Mouse (Mus musculus): ENCODE measurements at regions not wholly inside any gene's neighbourhood (a gene's known extent, or its start where the extent isn't known, plus 50 kb on each side); places are given as distances from the start of the nearest gene placed in this dataset.

GRCm38 (mm10) chr6:117416461-117416860, 248.1 kb downstream of the Cxcl12 start:
- no peak for ATAC-seq (replicated peaks; ENCODE audit: low FRiP score, low read depth)
- DNase-seq (ENCODE audit: low spot score), result no peak
- WGBS, result 63% methylated on average over 5 of the region's 5 CpGs

GRCm38 (mm10) chr6:117422846-117423573, 254.7 kb downstream of the Cxcl12 start:
- H3K4me2 ChIP-seq (ENCODE audit: low read length), result no peak overlapping the region
- ATAC-seq (replicated peaks; ENCODE audit: low FRiP score, low read depth), result no peak
- no peak overlapping the region for H3K27ac ChIP-seq
- WGBS, result 67% methylated on average over 10 of the region's 10 CpGs
- no peaks in the 10 kb centered on the region for H3K9me3 ChIP-seq (replicated peaks; ENCODE audit: low read length)
- no peaks in the 10 kb centered on the region for H3K27me3 ChIP-seq (ENCODE audit: insufficient read depth, low read length)
- no peak for TF ChIP-seq CTCF (IDR thresholded peaks at IDR 0.05; ENCODE audit: low read depth)
- H3K4me3 ChIP-seq (replicated peaks; ENCODE audit: low read depth, low read length), result no peak overlapping the region
- no peak overlapping the region for H3K9ac ChIP-seq (ENCODE audit: low read depth, low read length)
- H3K36me3 ChIP-seq (ENCODE audit: insufficient read depth, low read length), result no peaks in the 10 kb centered on the region
- peaks cover 10% of the 10 kb centered on the region for H3K4me1 ChIP-seq (replicated peaks; ENCODE audit: insufficient read depth, low read length)
- DNase-seq (ENCODE audit: low spot score), result no peak

More at GRCm38 (mm10) chr6:117416461-117416860, 248.1 kb downstream of the Cxcl12 start:
- Histone ChIP-seq H3K4me1 (replicated peaks; ENCODE audit: insufficient read depth, low read length) (no peaks in the 10 kb centered on the region), H3K36me3 (ENCODE audit: insufficient read depth, low read length) (no peaks in the 10 kb centered on the region), H3K9ac (ENCODE audit: low read depth, low read length) (no peak overlapping the region), H3K4me3 (replicated peaks; ENCODE audit: low read depth, low read length) (no peak overlapping the region), H3K9me3 (replicated peaks; ENCODE audit: low read length) (no peaks in the 10 kb centered on the region), H3K4me2 (ENCODE audit: low read length) (no peak overlapping the region), H3K27ac (no peak overlapping the region), H3K27me3 (ENCODE audit: insufficient read depth, low read length) (no peaks in the 10 kb centered on the region)
- no peak; the same call in 1 of the 2 replicates for TF ChIP-seq CTCF (IDR thresholded peaks at IDR 0.05; ENCODE audit: low read depth)

GRCm38 (mm10) chr6:117426363-117426762, 258.0 kb downstream of the Cxcl12 start:
- no peak for ATAC-seq (replicated peaks; ENCODE audit: low FRiP score, low read depth)

GRCm38 (mm10) chr6:117427351-117428142, 259.2 kb downstream of the Cxcl12 start:
- no peaks in the 10 kb centered on the region for H3K27me3 ChIP-seq (ENCODE audit: insufficient read depth, low read length)
- no peaks in the 10 kb centered on the region for H3K9me3 ChIP-seq (replicated peaks; ENCODE audit: low read length)
- DNase-seq (ENCODE audit: low spot score) (peak; percentile 45), ATAC-seq (replicated peaks; ENCODE audit: low FRiP score, low read depth) (no peak)
- H3K27ac ChIP-seq, result no peak overlapping the region
- no peaks in the 10 kb centered on the region for H3K36me3 ChIP-seq (ENCODE audit: insufficient read depth, low read length)
- TF ChIP-seq CTCF (IDR thresholded peaks at IDR 0.05; ENCODE audit: low read depth), result no peak
- peak overlapping the region; percentile 23; the same call in 1 of the 2 replicates for H3K4me2 ChIP-seq (ENCODE audit: low read length)
- 19% methylated on average over 12 of the region's 12 CpGs for WGBS
- H3K4me1 ChIP-seq (replicated peaks; ENCODE audit: insufficient read depth, low read length), result peaks cover 16% of the 10 kb centered on the region
- no peak overlapping the region for H3K9ac ChIP-seq (ENCODE audit: low read depth, low read length)
- H3K4me3 ChIP-seq (replicated peaks; ENCODE audit: low read depth, low read length), result no peak overlapping the region

More at GRCm38 (mm10) chr6:117426363-117426762, 258.0 kb downstream of the Cxcl12 start:
- no peak overlapping the region for H3K4me3 ChIP-seq (replicated peaks; ENCODE audit: low read depth, low read length)
- no peaks in the 10 kb centered on the region for H3K9me3 ChIP-seq (replicated peaks; ENCODE audit: low read length)
- no peak overlapping the region for H3K27ac ChIP-seq
- H3K27me3 ChIP-seq (ENCODE audit: insufficient read depth, low read length), result no peaks in the 10 kb centered on the region
- no peak for TF ChIP-seq CTCF (IDR thresholded peaks at IDR 0.05; ENCODE audit: low read depth)
- H3K36me3 ChIP-seq (ENCODE audit: insufficient read depth, low read length), result no peaks in the 10 kb centered on the region
- no peak overlapping the region for H3K9ac ChIP-seq (ENCODE audit: low read depth, low read length)
- 94% methylated on average over 5 of the region's 5 CpGs for WGBS
- H3K4me1 ChIP-seq (replicated peaks; ENCODE audit: insufficient read depth, low read length), result peaks cover 11% of the 10 kb centered on the region
- no peak for DNase-seq (ENCODE audit: low spot score)
- H3K4me2 ChIP-seq (ENCODE audit: low read length), result no peak overlapping the region

- H3K4me2 ChIP-seq (ENCODE audit: low read length), result no peak overlapping the region
- H3K27ac ChIP-seq, result no peak overlapping the region
- H3K4me1 ChIP-seq (replicated peaks; ENCODE audit: insufficient read depth, low read length), result peaks cover 16% of the 10 kb centered on the region
- TF ChIP-seq CTCF (IDR thresholded peaks at IDR 0.05; ENCODE audit: low read depth), result no peak
- no peak for ATAC-seq (replicated peaks; ENCODE audit: low FRiP score, low read depth)
- no peaks in the 10 kb centered on the region for H3K36me3 ChIP-seq (ENCODE audit: insufficient read depth, low read length)
- WGBS, result 81% methylated on average over 11 of the region's 11 CpGs
- H3K27me3 ChIP-seq (ENCODE audit: insufficient read depth, low read length), result no peaks in the 10 kb centered on the region
- no peak overlapping the region for H3K9ac ChIP-seq (ENCODE audit: low read depth, low read length)
- H3K9me3 ChIP-seq (replicated peaks; ENCODE audit: low read length), result no peaks in the 10 kb centered on the region
- DNase-seq (ENCODE audit: low spot score), result no peak
- H3K4me3 ChIP-seq (replicated peaks; ENCODE audit: low read depth, low read length), result no peak overlapping the region
These were observed 260.1 kb downstream of the Cxcl12 start for GRCm38 (mm10) chr6:117428441-117428840.

- Histone ChIP-seq H3K9ac (ENCODE audit: low read depth, low read length) (no peak overlapping the region), H3K4me1 (replicated peaks; ENCODE audit: insufficient read depth, low read length) (peaks cover 16% of the 10 kb centered on the region), H3K9me3 (replicated peaks; ENCODE audit: low read length) (no peaks in the 10 kb centered on the region), H3K36me3 (ENCODE audit: insufficient read depth, low read length) (no peaks in the 10 kb centered on the region), H3K27me3 (ENCODE audit: insufficient read depth, low read length) (no peaks in the 10 kb centered on the region), H3K4me2 (ENCODE audit: low read length) (no peak overlapping the region), H3K4me3 (replicated peaks; ENCODE audit: low read depth, low read length) (no peak overlapping the region), H3K27ac (no peak overlapping the region)
- 60% methylated on average over 15 of the region's 15 CpGs for WGBS
- DNase-seq (ENCODE audit: low spot score) (peak; percentile 68), ATAC-seq (replicated peaks; ENCODE audit: low FRiP score, low read depth) (peak; percentile 80)
- TF ChIP-seq CTCF (IDR thresholded peaks at IDR 0.05; ENCODE audit: low read depth), result peak; percentile 65
These were observed 262.8 kb downstream of the Cxcl12 start for GRCm38 (mm10) chr6:117430876-117431781.
